Mouse (Mus musculus): ENCODE measurements around the gene Kdm6b. TPM values are rescaled to one million over a fixed set of nuclear protein-coding genes. Genes with fewer than 3 reads are reported as not detected.

Kdm6b gene
- polyA plus RNA-seq (2017; shearing (Covaris generic)) = 3.9 TPM

GRCm38 (mm10) chr11:69413221-69414181 lies at the start of gene Kdm6b:
Kdm6b (minus strand) TSS chr11:69413675.

GRCm38 (mm10) chr11:69398059-69398458 lies 15.4 kb downstream of the Kdm6b start, which contains the start of gene Tmem88:
Tmem88 (minus strand) TSS chr11:69398234.

GRCm38 (mm10) chr11:69395235-69395633 lies 18.2 kb downstream of the Kdm6b start, which contains the start of the genes Naa38 and Cyb5d1:
Naa38 (plus strand) TSS chr11:69395487.
Cyb5d1 (minus strand) TSS chr11:69395631.

DNA sequence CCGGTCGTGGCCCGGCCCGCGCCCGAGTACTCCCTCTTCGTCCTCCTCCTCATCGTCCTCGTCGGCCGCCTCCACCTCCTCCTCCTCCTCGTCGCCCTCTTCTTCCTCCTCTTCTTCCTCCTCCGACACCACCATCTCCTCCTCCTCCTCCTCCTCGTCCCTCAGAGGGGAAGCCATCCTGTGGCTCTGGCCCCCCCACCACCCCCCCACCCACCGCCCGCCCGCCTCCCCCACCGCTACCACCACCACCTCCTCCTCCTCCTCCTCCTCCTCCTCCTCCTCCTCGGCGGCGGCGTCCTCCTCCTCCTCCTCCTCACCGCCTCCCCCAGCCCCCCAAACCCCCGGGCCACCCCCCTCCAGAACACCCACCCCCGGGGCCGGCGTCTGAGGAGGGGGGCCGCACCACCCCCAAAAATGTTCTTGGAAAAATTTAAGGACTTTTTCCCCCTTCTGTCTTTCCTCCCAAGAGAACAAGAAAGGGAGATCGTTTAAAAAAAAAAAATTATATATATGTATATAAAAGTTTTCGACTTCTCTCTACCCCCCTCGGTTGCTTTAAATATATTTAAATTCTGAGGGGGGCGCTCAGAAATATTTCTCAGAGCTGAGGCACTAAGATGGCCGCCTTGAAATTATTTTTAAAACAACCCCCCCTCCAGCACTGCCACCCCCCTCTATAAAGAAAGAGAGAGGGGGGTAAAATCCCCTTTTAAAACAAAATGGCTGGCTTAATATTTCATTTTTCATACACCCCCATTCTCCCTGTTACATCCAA lies 44.1 kb downstream of the Kdm6b start, which contains the start of gene Chd3:
Chd3 (minus strand) TSS at position 192 of the 775 bp plus-strand sequence.

Other genes starting within 250 kb of the Kdm6b start
- 8.6 TPM for gene Alox8, start 215.8 kb downstream of the Kdm6b start, polyA plus RNA-seq (2017; shearing (Covaris generic))
- 0.32 TPM for gene Gucy2e, start 176.6 kb downstream of the Kdm6b start, polyA plus RNA-seq (2017; shearing (Covaris generic))
- 14.7 TPM for gene Cntrob, start 89.9 kb downstream of the Kdm6b start, polyA plus RNA-seq (2017; shearing (Covaris generic))
- 100 TPM for gene Trappc1, start 89.7 kb downstream of the Kdm6b start, polyA plus RNA-seq (2017; shearing (Covaris generic))
- 1.7 TPM for gene Kcnab3, start 87.4 kb downstream of the Kdm6b start, polyA plus RNA-seq (2017; shearing (Covaris generic))
- gene Rnf227, start 73.2 kb downstream of the Kdm6b start, polyA plus RNA-seq (2017; shearing (Covaris generic)) = 3.5 TPM
- 100 TPM for gene Chd3, start 44.3 kb downstream of the Kdm6b start, polyA plus RNA-seq (2017; shearing (Covaris generic))
- 130 TPM for gene Naa38, start 18.2 kb downstream of the Kdm6b start, polyA plus RNA-seq (2017; shearing (Covaris generic))
- gene Cyb5d1, start 18.0 kb downstream of the Kdm6b start, polyA plus RNA-seq (2017; shearing (Covaris generic)) = 35.8 TPM
- gene Tmem88, start 15.4 kb downstream of the Kdm6b start, polyA plus RNA-seq (2017; shearing (Covaris generic)) = 0.42 TPM
- not detected for gene Dnah2, start 135.4 kb upstream of the Kdm6b start, polyA plus RNA-seq (2017; shearing (Covaris generic))
- 0.50 TPM for gene Efnb3, start 146.5 kb upstream of the Kdm6b start, polyA plus RNA-seq (2017; shearing (Covaris generic))
- 34.5 TPM for gene Wrap53, start 166.6 kb upstream of the Kdm6b start, polyA plus RNA-seq (2017; shearing (Covaris generic))
- 251 TPM for gene Trp53, start 166.7 kb upstream of the Kdm6b start, polyA plus RNA-seq (2017; shearing (Covaris generic))
- gene Atp1b2, start 192.3 kb upstream of the Kdm6b start, polyA plus RNA-seq (2017; shearing (Covaris generic)) = not detected
- gene Shbg, start 204.2 kb upstream of the Kdm6b start, polyA plus RNA-seq (2017; shearing (Covaris generic)) = not detected
- not detected for gene Sat2, start 208.3 kb upstream of the Kdm6b start, polyA plus RNA-seq (2017; shearing (Covaris generic))
- gene Fxr2, start 219.3 kb upstream of the Kdm6b start, polyA plus RNA-seq (2017; shearing (Covaris generic)) = 8.7 TPM
- gene Sox15, start 241.6 kb upstream of the Kdm6b start, polyA plus RNA-seq (2017; shearing (Covaris generic)) = not detected
- 54.7 TPM for gene Mpdu1, start 249.0 kb upstream of the Kdm6b start, polyA plus RNA-seq (2017; shearing (Covaris generic))

Data from activated CD4-positive, CD25-positive, alpha-beta regulatory T cell, adult 9 weeks (primary cell).